Mouse (Mus musculus): ENCODE measurements around the gene Slc1a3.

The Slc1a3 gene
- long read RNA-seq, experiment 1 = 0 reads
- long read RNA-seq, experiment 2 = 0 reads

GRCm38 (mm10) chr15:8710146-8711006 lies at the start of gene Slc1a3:
Slc1a3 (minus strand) TSS chr15:8710764.
- intact Hi-C loops (cut with DNase I) = no loop called here

GRCm38 (mm10) chr15:8759026-8759425 lies 48.5 kb upstream of the Slc1a3 start:
- intact Hi-C loops (cut with DNase I) = no loop called here

DNA sequence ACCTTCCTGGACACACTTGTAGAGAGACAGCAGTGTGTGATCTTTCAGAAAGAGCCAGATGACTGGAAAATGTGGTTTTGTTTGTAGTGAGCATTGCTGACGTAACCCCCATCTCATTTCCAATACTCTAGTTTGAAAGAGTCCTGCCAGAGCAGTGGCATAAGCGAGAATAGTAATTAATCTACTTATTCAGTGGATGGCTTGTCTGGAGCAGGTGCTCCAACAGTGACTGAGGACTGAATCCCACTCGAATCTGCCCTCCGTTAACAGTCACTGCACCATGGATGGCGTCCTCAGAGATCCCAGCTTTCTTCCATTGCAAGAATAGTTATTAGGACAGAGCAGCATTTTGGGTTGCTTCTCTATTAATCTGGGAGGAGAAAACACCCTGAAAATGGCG lies 45.9 kb upstream of the Slc1a3 start:
- intact Hi-C loops (cut with DNase I) = no loop called here

GRCm38 (mm10) chr15:8749762-8750161 lies 39.2 kb upstream of the Slc1a3 start:
- intact Hi-C loops (cut with DNase I) = no loop called here

- intact Hi-C loops (cut with DNase I) = no loop called here
These were observed 38.2 kb upstream of the Slc1a3 start for GRCm38 (mm10) chr15:8748771-8749170.

DNA sequence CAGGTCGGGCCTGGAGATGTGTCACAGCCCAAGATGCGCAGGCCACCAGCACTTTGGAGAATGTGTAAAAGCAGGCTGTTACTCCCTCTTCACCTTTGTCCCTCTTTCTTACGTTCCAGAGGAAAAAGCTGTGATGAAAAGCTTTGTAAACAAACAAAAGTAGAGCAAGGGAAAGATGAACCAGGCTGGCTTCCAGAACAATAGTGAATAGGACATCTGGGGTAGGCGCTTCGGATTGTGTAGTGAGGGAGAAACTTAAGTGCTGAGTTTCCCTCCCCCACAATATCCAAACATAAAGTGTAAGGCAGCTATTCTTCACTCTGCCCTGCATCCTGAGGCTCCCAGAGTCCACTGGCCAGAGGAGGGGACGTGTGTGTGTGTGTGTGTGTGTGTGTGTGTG lies 31.0 kb upstream of the Slc1a3 start:
- intact Hi-C loops (cut with DNase I) = no loop called here

DNA sequence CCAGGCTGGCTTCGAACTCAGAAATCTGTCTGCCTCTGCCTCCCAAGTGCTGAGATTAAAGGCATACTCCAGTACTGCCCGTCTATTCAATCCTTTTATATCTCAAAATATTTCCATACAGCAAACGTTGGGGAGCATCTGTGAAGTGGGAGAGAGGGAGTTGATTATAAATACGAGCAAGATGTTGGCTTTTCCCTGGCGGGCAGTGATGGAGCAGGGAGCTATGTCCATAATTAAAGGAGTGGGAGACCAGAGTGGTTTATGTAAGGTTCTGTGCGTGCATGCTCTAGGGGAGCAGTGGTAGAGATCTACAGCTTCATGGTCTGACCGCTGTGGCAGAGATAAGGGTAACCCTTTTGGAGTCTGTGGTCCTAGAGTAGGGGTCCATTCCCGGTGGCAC lies 30.2 kb upstream of the Slc1a3 start:
- intact Hi-C loops (cut with DNase I) = no loop called here

DNA sequence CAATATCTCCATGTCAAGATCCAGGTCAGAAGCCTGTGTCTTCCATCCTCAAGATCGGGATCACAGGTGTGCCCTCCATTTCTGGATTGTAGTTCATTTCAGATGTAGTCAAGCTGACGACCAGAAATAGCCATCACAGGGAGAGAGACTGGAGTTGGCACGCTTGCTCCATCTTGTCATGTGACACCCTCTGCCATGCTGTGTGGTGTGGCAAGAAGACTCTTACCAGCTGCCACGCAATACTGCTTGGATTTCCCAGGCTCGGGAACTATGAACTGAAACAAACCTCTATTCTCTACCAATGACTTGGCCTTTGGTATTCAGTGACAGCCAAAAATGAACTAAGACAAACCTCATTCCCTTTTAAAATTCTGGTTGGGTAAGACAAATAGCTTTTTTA lies 27.6 kb upstream of the Slc1a3 start:
- intact Hi-C loops (cut with DNase I) = no loop called here

DNA sequence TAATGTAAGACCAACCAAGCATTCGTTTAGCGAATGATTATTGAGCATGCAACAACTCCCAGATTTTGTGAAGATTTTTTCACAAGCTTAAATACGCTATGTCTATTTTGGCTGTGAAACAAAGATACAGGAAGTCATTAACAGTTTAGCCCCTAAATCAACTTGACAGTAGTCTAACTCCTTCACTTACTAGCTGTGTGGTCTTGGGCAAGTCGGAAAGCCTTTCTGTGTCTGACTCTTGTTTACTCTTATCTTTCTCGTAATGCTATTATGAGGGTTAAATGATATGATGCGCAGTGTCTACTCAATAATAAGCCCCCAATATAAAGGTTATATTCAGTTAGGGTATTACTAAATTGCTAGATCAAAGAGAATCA lies 23.8 kb upstream of the Slc1a3 start:
- intact Hi-C loops (cut with DNase I) = no loop called here

DNA sequence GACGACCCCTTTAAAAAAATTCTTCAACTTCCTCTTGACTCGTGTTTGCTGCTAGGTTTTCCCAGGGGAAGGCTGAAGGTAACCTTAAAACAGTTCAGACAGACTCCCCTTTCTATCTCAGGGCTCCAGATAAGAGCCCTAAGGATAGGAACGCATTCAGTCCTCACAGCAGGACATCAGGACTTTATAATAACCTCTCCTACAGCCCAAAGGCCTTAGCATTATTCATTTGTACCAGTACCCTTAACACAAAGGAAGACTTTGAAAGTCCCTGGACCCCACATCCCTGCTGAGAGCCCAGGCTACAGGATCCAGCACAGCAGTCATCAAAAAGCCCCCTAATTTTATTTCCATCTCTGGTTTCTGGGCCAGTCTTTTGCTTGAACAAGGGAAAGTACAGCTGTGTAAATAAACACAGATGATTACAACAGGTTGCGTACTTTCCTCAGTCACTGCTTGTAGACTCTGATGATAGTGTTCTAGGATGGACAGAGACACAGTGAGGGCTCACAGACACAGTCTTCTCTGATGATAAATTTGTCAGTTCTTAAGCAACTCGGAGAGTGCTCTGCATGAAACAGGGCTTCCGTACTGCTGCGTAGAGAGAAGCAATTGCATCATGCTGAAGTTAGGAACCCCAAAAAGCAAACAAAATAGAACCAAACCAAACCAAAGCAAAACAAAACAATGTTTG lies 23.3 kb upstream of the Slc1a3 start:
- intact Hi-C loops (cut with DNase I) = no loop called here

- intact Hi-C loops (cut with DNase I) = no loop called here
These were observed 18.3 kb upstream of the Slc1a3 start for GRCm38 (mm10) chr15:8728861-8729260.

DNA sequence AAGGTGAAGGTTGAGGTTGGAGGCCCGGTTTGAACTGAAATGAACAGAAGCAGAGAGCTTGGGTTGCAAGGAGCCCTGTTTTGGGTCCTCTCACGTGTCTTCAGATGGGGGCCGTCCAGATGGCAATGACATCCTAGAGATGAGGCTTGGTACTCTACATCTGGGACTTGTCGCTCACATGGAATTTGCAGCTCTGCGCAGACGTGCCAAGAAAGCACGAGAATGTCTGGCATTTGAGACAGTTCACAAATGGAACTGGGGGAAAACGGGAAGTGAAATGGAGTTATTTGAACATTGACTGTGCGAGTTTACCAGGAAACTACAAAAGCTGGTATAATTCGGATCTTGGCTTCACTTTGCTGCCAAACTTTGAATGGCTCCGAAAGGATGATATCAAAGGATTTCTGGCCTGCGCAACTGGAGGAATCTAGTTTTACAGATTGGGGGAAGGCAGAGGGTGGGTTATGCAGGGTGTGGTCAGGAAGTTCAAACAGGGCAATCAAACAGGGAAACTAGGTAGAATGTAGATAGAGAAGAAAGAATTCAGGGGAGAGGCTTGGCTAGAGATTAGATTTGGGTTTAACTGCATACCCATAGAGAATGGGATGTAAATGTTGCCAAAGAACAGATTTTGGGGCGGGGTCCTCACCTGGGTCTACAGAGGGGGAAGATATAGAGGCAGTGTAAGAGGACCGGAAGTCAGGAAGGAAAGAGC lies 12.0 kb upstream of the Slc1a3 start:
- intact Hi-C loops (cut with DNase I) = no loop called here

DNA sequence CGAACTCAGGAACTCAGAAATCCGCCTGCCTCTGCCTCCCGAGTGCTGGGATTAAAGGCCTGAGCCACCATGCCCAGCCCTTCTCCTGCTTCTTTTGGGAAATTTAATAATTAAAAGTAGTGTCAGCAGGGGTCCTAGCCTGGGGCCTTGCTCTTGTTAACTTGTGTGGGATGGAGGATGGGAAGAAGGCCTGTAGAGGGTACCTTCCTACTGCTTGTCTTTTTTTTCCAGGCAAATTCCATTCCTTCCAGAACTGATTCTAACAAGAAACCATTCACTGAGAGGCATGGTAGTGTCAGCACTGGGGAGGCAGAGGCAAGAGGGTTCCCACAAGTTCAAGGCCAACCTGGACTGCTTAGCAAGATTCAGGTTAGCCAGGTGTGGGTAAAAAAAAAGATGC lies 11.2 kb upstream of the Slc1a3 start:
- intact Hi-C loops (cut with DNase I) = no loop called here

GRCm38 (mm10) chr15:8721005-8721404 lies 10.4 kb upstream of the Slc1a3 start:
- intact Hi-C loops (cut with DNase I) = no loop called here

DNA sequence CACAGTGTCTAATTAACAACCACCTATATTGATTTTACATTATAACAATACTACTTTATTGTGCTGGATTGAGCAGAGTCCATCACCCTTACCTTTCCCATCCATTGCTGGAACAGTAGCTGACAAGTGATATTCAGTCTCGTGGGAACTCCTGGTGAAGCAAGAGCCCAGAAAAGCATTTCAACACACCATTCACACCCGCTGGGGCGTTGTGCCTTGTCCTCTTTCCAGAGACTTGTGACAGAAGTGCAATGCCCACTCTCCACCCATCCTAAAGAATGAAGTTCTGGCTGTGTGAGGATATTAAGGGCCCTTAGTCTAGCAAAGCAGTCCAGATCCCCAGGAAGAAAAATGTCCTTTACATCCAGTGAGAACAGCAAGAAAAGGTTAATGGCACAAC lies 7.9 kb upstream of the Slc1a3 start:
- intact Hi-C loops (cut with DNase I) = no loop called here

DNA sequence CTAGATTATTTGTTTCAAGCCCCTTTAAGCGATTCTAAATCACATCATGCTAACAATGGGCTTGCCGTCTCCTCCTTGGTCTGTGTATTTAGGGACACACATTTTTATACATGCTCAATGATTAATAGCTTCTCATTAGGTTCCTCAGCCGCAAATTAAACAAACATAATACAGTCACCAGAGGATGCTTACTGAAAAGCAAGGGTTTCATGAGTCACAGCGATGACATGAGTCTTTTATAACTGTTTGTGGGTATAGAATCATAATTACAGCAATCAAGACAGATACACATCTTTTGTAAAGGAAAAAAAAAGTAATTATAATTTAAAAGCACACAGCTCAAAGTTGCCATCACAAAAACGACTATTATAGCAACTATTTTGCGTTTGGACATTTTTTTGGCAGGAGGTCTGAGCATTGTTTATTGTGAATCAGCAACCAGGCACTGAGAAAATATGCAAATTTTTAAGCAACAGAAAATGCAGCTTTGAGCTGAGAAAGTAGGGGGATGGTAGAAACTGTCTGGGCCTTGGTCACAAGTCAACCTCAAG lies 6.5 kb upstream of the Slc1a3 start:
- intact Hi-C loops (cut with DNase I) = no loop called here

- intact Hi-C loops (cut with DNase I) = no loop called here
These were observed 5.9 kb upstream of the Slc1a3 start for GRCm38 (mm10) chr15:8716330-8716964.

DNA sequence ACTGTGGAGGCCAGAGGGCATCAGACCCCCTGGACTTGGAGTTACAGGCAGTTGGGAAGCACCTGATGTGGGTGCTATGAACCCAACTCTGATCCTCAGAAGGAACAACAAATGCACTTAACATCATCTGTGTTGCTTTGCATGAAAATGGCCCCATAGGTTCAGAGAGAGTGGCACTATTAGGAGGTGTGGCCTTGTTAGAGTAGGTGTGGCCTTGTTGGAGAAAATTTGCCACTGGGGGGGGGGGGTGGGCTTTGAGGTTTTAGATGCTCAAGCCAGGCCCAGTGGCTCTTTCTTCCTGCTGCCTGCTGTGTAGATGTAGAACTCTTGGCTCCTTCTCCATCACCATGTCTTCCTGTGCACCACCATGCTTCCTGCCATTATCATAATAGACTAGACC lies 5.1 kb upstream of the Slc1a3 start:
- intact Hi-C loops (cut with DNase I) = no loop called here

DNA sequence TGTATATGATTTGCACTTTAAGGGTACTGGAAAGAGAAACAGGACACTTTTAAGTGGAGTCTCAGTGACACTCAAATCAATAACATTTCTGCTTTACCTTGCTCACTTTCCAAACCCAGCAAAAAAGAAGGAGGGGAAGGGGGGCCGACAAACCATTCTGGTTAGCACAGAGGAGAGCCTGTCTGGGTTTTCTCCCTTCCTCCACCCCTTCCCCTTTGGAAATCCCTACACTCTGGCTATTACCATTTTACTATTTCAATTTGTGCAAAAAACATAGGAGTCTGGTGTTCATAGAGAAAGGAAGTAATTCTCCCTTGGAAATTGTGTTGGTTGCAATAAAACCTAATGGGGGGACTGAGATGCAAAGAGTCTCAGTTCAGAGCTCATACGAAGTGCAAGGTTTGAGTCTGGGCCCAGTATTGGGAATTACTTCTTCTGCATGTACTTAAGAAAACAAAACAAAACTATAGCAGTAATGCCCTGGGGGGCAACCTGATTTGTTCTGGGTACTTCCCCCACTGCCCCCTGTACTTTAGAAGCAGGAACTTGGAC lies 1.9 kb upstream of the Slc1a3 start:
- intact Hi-C loops (cut with DNase I) = no loop called here

DNA sequence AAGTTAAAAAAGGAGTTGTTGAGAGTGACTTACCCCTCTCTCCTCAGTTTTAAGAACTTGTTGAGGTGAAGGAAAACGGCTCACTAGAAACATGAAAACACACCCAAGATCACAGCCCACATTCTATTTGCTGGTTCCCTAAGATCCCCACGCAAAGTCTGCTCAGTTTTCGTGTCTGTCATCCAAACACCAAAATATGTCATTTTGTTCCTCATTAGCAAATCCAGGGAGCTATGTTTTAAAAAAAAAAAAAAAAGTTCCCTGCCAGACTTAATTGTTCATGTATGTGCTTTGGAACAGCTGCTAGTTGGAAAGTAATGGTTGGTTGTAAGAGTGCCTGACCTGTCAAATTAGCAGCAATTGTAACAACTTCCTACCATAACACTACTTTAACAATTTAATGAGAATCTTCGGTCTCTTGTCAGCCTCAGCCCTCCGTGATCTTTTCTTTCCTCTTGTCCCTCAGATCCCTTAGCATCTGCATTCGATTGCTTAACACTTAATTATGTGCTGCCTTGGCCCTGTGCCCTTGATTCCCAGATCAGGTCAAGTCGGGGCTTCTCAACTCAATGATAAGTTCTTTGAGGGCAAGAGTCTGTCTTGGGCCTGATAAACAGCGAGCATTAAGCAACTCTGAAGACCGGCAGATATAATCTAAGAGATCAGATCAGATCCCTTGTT lies 1.2 kb upstream of the Slc1a3 start:
- intact Hi-C loops (cut with DNase I) = no loop called here
